Mouse (Mus musculus) G1E (cell line): ENCODE data around the gene Oma1.

ENCODE experiments used
- CTCF ChIP-seq: IDR thresholded peaks from 2 replicates; pipeline ENCODE4 v1.5.1; 2012; ENCODE audit warnings: low read depth, low read length, inconsistent platforms, mixed read lengths
- GATA1 ChIP-seq: IDR thresholded peaks from 2 replicates; pipeline ENCODE4 v1.6.1; 2012; ENCODE audit warnings: borderline replicate concordance, low read length, inconsistent platforms, mixed read lengths
- GATA2 ChIP-seq: IDR thresholded peaks from 2 replicates; pipeline ENCODE4 v1.6.1; 2012; ENCODE audit warnings: low read depth, low read length, inconsistent platforms, borderline replicate concordance
- POLR2AphosphoS5 ChIP-seq: IDR thresholded peaks from 2 replicates; pipeline ENCODE4 v1.6.1; 2012; ENCODE audit warnings: low read depth, low read length, inconsistent platforms; ENCODE audit not compliant: insufficient replicate concordance
- TAL1 ChIP-seq: conservative IDR thresholded peaks from 2 replicates; pipeline ENCODE4 v1.6.1; 2012; ENCODE audit warnings: low read depth, low read length, inconsistent platforms, mixed read lengths

GRCm38 (mm10) chr4:103390499-103390898, 76.9 kb downstream of the Oma1 start:
- no peak for TF ChIP-seq CTCF
- TF ChIP-seq GATA1: no peak
- TF ChIP-seq TAL1: no peak
- TF ChIP-seq POLR2AphosphoS5: no peak
- TF ChIP-seq GATA2: no peak
